Mouse (Mus musculus): ENCODE results near the gene Duox2.

Duox2 gene

GRCm38 (mm10) chr2:122236321-122236720, 61.9 kb downstream of the Duox2 start:
- peak; percentile 76 for DNase-seq

GRCm38 (mm10) chr2:122235425-122235824, 62.8 kb downstream of the Duox2 start:
- DNase-seq: peak; percentile 94

- DNase-seq: peak; percentile 91
These were observed 63.5 kb downstream of the Duox2 start, which contains the start of gene Sord for GRCm38 (mm10) chr2:122234611-122235288. Gene Sord, plus strand, starts transcription at chr2:122234749.

- DNase-seq: peak; percentile 68
These were observed 64.3 kb downstream of the Duox2 start for GRCm38 (mm10) chr2:122233759-122234557.

GRCm38 (mm10) chr2:122233341-122233740, 64.9 kb downstream of the Duox2 start:
- DNase-seq: no peak

- DNase-seq: no peak
These were observed 66.6 kb downstream of the Duox2 start for GRCm38 (mm10) chr2:122231616-122232015.

- no peak for DNase-seq
These were observed 67.9 kb downstream of the Duox2 start for GRCm38 (mm10) chr2:122230395-122230794.
